ENCODE assay signal across 16 mouse cellular contexts in genomic region chr11:109539290-109539689, GRCm38 (mm10).
DNase-seq lines count a peak whose midpoint lies in the region; ATAC-seq and TF ChIP-seq lines count a peak whose summit lies in the region.
"Had no signal": no experiment of that assay in that cellular context is flagged by ENCODE, and none has a peak within 500 bp of the region (broad histone marks: within the 10 kb centered on the region; RNA-seq: fewer than 3 reads in every experiment).

No protein-coding gene starts in this region.

- H3K4me3 ChIP-seq in midbrain, embryonic 11.5 days (ENCODE audit: low read depth, low read length): no peak overlapping the region
- H3K4me3 ChIP-seq in midbrain, embryonic 15.5 days: no peak overlapping the region
- no peak overlapping the region for H3K4me3 ChIP-seq in embryonic facial prominence, embryonic 14.5 days (ENCODE audit: low read depth, low read length)
- H3K4me3 ChIP-seq in midbrain, postnatal 0 days (ENCODE audit: low read depth, low read length): no peak overlapping the region
- H3K4me3 ChIP-seq: erythroblast, embryonic 14.5 days; heart, embryonic 12.5 days; hindbrain, embryonic 15.5 days; midbrain, embryonic 12.5 days; neural tube, embryonic 15.5 days; stomach, embryonic 15.5 days had no signal

- H3K4me1 ChIP-seq in midbrain, embryonic 11.5 days (ENCODE audit: control insufficient read depth, insufficient read depth, low read length): no peaks in the 10 kb centered on the region
- H3K4me1 ChIP-seq in midbrain, embryonic 15.5 days: peaks cover 5% of the 10 kb centered on the region
- peaks cover 3% of the 10 kb centered on the region for H3K4me1 ChIP-seq in embryonic facial prominence, embryonic 14.5 days (ENCODE audit: control insufficient read depth, insufficient read depth, low read length)
- H3K4me1 ChIP-seq in midbrain, postnatal 0 days (ENCODE audit: insufficient read depth, low read length): no peaks in the 10 kb centered on the region
- H3K4me1 ChIP-seq: stomach, embryonic 15.5 days had no signal

- no peaks in the 10 kb centered on the region for H3K9me3 ChIP-seq in midbrain, embryonic 11.5 days (ENCODE audit: control insufficient read depth, low read length)
- H3K9me3 ChIP-seq in midbrain, embryonic 15.5 days: no peaks in the 10 kb centered on the region
- H3K9me3 ChIP-seq in embryonic facial prominence, embryonic 14.5 days (ENCODE audit: control insufficient read depth, low read length): no peaks in the 10 kb centered on the region
- no peaks in the 10 kb centered on the region for H3K9me3 ChIP-seq in midbrain, postnatal 0 days (ENCODE audit: low read length)
- H3K9me3 ChIP-seq: heart, embryonic 12.5 days; hindbrain, embryonic 15.5 days; midbrain, embryonic 12.5 days; neural tube, embryonic 15.5 days; stomach, embryonic 15.5 days had no signal

- H3K4me2 ChIP-seq in midbrain, embryonic 11.5 days: no peak overlapping the region
- H3K4me2 ChIP-seq in midbrain, embryonic 15.5 days: no peak overlapping the region
- no peak overlapping the region for H3K4me2 ChIP-seq in embryonic facial prominence, embryonic 14.5 days (ENCODE audit: low read depth, low read length)
- H3K4me2 ChIP-seq in midbrain, postnatal 0 days (ENCODE audit: low read depth, low read length, poor library complexity, severe bottlenecking): no peak overlapping the region
- H3K4me2 ChIP-seq: heart, embryonic 12.5 days; hindbrain, embryonic 15.5 days; midbrain, embryonic 12.5 days; neural tube, embryonic 15.5 days; stomach, embryonic 15.5 days had no signal

- 65% methylated on average over 6 of the region's 6 CpGs for WGBS in midbrain, embryonic 11.5 days
- WGBS in midbrain, embryonic 15.5 days: 49% methylated on average over 6 of the region's 6 CpGs
- WGBS in embryonic facial prominence, embryonic 14.5 days: 41% methylated on average over 6 of the region's 6 CpGs
- WGBS in midbrain, postnatal 0 days: 45% methylated on average over 6 of the region's 6 CpGs

- H3K9ac ChIP-seq in midbrain, embryonic 11.5 days (ENCODE audit: low read length): no peak overlapping the region
- H3K9ac ChIP-seq in midbrain, embryonic 15.5 days: no peak overlapping the region
- no peak overlapping the region for H3K9ac ChIP-seq in embryonic facial prominence, embryonic 14.5 days (ENCODE audit: low read depth, low read length)
- H3K9ac ChIP-seq in midbrain, postnatal 0 days (replicated peaks; ENCODE audit: low read length, poor library complexity, severe bottlenecking): no peak overlapping the region
- H3K9ac ChIP-seq: heart, embryonic 12.5 days; hindbrain, embryonic 15.5 days; midbrain, embryonic 12.5 days; neural tube, embryonic 15.5 days; stomach, embryonic 15.5 days had no signal

- TF ChIP-seq CTCF in midbrain, postnatal 0 days (IDR thresholded peaks at IDR 0.05): no peak

- no peak overlapping the region for H3K27ac ChIP-seq in midbrain, embryonic 11.5 days (ENCODE audit: low read depth, low read length)
- no peak overlapping the region for H3K27ac ChIP-seq in midbrain, embryonic 15.5 days
- peak overlapping the region; percentile 48; the same call in 1 of the 2 replicates for H3K27ac ChIP-seq in embryonic facial prominence, embryonic 14.5 days (replicated peaks; ENCODE audit: low read depth, low read length)
- no peak overlapping the region for H3K27ac ChIP-seq in midbrain, postnatal 0 days (ENCODE audit: low read depth, low read length)
- H3K27ac ChIP-seq: hindbrain, embryonic 15.5 days; midbrain, embryonic 12.5 days; neural tube, embryonic 15.5 days; stomach, embryonic 15.5 days had no signal

- DNase-seq in gastrocnemius, adult 18-20 months (ENCODE audit: low spot score): peak; percentile 5
- DNase-seq in gastrocnemius, postnatal 25 days: no peak
- DNase-seq in midbrain, embryonic 11.5 days (ENCODE audit: low spot score, missing footprints): peak; percentile 77
- peak; percentile 56 for DNase-seq in embryonic facial prominence, embryonic 14.5 days (ENCODE audit: low spot score)
- DNase-seq in midbrain, postnatal 0 days (ENCODE audit: low spot score): peak; percentile 35
- DNase-seq in thymus, adult 18-20 months: no peak
- no peak for DNase-seq in testis, postnatal 14 days (ENCODE audit: low spot score)
- DNase-seq: cerebellum, adult 9-11 months; kidney, adult 8-10 months had no signal

- no peak for ATAC-seq in midbrain, embryonic 11.5 days (ENCODE audit: low FRiP score)
- ATAC-seq in midbrain, embryonic 15.5 days (replicated peaks): no peak
- no peak for ATAC-seq in embryonic facial prominence, embryonic 14.5 days (ENCODE audit: low read depth)
- ATAC-seq in midbrain, postnatal 0 days (ENCODE audit: low FRiP score): no peak

- no peaks in the 10 kb centered on the region for H3K27me3 ChIP-seq in midbrain, embryonic 11.5 days (ENCODE audit: control insufficient read depth, insufficient read depth, low read length)
- no peaks in the 10 kb centered on the region for H3K27me3 ChIP-seq in midbrain, embryonic 15.5 days (replicated peaks)
- H3K27me3 ChIP-seq in embryonic facial prominence, embryonic 14.5 days (replicated peaks; ENCODE audit: control insufficient read depth, insufficient read depth, low read length): no peaks in the 10 kb centered on the region
- no peaks in the 10 kb centered on the region for H3K27me3 ChIP-seq in midbrain, postnatal 0 days (ENCODE audit: insufficient read depth, low read length)
- H3K27me3 ChIP-seq: hindbrain, embryonic 15.5 days; midbrain, embryonic 12.5 days; neural tube, embryonic 15.5 days; stomach, embryonic 15.5 days had no signal

- H3K36me3 ChIP-seq in midbrain, embryonic 11.5 days (ENCODE audit: control insufficient read depth, insufficient read depth, low read length): no peaks in the 10 kb centered on the region
- H3K36me3 ChIP-seq in midbrain, embryonic 15.5 days (replicated peaks): no peaks in the 10 kb centered on the region
- H3K36me3 ChIP-seq in embryonic facial prominence, embryonic 14.5 days (ENCODE audit: control insufficient read depth, insufficient read depth, low read length): no peaks in the 10 kb centered on the region
- H3K36me3 ChIP-seq in midbrain, postnatal 0 days (ENCODE audit: insufficient read depth, low read length): no peaks in the 10 kb centered on the region
- H3K36me3 ChIP-seq: heart, embryonic 12.5 days; hindbrain, embryonic 15.5 days; midbrain, embryonic 12.5 days; neural tube, embryonic 15.5 days; stomach, embryonic 15.5 days had no signal

Comparison
In these comparisons a context has a peak if more than half of its experiments do, and no peak if none do; other contexts are left out.
1. DNase-seq: peak in gastrocnemius, adult 18-20 months (single experiment), midbrain, embryonic 11.5 days (single experiment), embryonic facial prominence, embryonic 14.5 days (single experiment) and midbrain, postnatal 0 days (single experiment); none in gastrocnemius, postnatal 25 days (single experiment), thymus, adult 18-20 months (0 of 2) and testis, postnatal 14 days (single experiment).